Mouse (Mus musculus) fat pad, adult 2 months (tissue): ENCODE data around the gene Nek6.

Experiments used
- DNase-seq: peaks from one replicate; pipeline ENCODE4 v3.0.0-alpha.2; 2011; ENCODE audit warnings: low read depth, low spot score; ENCODE audit errors: extremely low read depth

Gene Nek6

GRCm38 (mm10) chr2:38535521-38536220 is 24.2 kb downstream of the Nek6 start:
- no peak for DNase-seq

GRCm38 (mm10) chr2:38536331-38536731 is 24.9 kb downstream of the Nek6 start:
- DNase-seq, result no peak

- DNase-seq, result no peak
These were observed 28.2 kb downstream of the Nek6 start for GRCm38 (mm10) chr2:38539677-38540076.

- DNase-seq, result no peak
These were observed 29.2 kb downstream of the Nek6 start for GRCm38 (mm10) chr2:38540666-38541065.

GRCm38 (mm10) chr2:38541101-38541500 is 29.7 kb downstream of the Nek6 start:
- no peak for DNase-seq

- no peak for DNase-seq
These were observed 30.1 kb downstream of the Nek6 start for GRCm38 (mm10) chr2:38541570-38541969.

- DNase-seq, result no peak
These were observed 30.9 kb downstream of the Nek6 start for GRCm38 (mm10) chr2:38542366-38542765.

GRCm38 (mm10) chr2:38543158-38543557 is 31.7 kb downstream of the Nek6 start:
- no peak for DNase-seq

- DNase-seq, result no peak
These were observed 32.9 kb downstream of the Nek6 start for GRCm38 (mm10) chr2:38544341-38544740.

- DNase-seq, result no peak
These were observed 33.5 kb downstream of the Nek6 start for GRCm38 (mm10) chr2:38544982-38545381.

- no peak for DNase-seq
These were observed 34.3 kb downstream of the Nek6 start for GRCm38 (mm10) chr2:38545706-38546105.

- no peak for DNase-seq
These were observed 34.8 kb downstream of the Nek6 start for GRCm38 (mm10) chr2:38546222-38546621.

GRCm38 (mm10) chr2:38546748-38547147 is 35.3 kb downstream of the Nek6 start:
- no peak for DNase-seq

GRCm38 (mm10) chr2:38547793-38548517 is 36.5 kb downstream of the Nek6 start:
- no peak for DNase-seq

- DNase-seq, result no peak
These were observed 40.6 kb downstream of the Nek6 start for GRCm38 (mm10) chr2:38552004-38552443.

GRCm38 (mm10) chr2:38554226-38554995 is 43.0 kb downstream of the Nek6 start:
- no peak for DNase-seq

GRCm38 (mm10) chr2:38555659-38556058 is 44.2 kb downstream of the Nek6 start:
- no peak for DNase-seq

- DNase-seq, result no peak
These were observed 45.3 kb downstream of the Nek6 start for GRCm38 (mm10) chr2:38556721-38557120.

- no peak for DNase-seq
These were observed 49.1 kb downstream of the Nek6 start for GRCm38 (mm10) chr2:38560296-38561227.

GRCm38 (mm10) chr2:38562596-38562995 is 51.2 kb downstream of the Nek6 start:
- DNase-seq, result no peak
